In the genomic region with DNA sequence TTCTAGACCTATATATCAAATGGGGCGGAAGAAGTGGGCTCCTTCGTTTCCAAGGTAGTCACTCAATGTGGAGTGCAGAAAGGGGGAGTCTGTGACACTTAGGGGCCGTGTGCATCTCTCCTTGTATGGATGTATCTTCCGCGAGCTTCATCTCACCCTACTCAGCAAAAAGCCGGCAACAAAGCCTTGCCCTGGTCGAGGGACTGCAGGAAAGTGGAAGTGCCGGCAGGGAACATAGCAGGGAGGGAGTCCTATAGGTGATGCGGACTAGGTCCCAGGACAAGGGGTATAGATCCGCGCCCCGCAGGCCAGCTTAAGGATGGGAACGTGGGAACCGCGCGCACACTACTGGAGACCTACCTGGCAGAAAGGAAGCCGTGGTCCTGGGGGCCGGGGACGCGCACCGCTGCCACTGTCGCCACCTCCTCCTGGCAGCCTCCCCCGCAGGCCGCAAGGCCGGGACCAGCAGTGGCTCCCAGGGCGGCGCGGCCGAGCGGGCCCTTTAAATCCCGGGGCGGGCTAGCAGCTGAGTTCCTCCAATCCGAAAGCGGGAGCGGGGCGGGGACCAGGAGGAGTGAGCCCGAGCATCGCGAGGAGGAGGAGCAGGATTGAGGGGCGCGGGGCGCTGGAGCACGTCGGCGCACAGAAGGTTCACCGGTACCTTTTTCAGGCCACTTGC, we compare ENCODE assay signal across 8 mouse cellular contexts. TPM values are rescaled to one million over a fixed set of nuclear protein-coding genes. Genes with fewer than 3 reads are reported as not detected.
DNase-seq lines count a peak whose midpoint lies in the region; ATAC-seq and TF ChIP-seq lines count a peak whose summit lies in the region.

A gene (minus strand): TSS at position 511 of the 679 bp plus-strand sequence.

- H3K4me1 ChIP-seq in embryonic facial prominence, embryonic 14.5 days (ENCODE audit: control insufficient read depth, insufficient read depth, low read length), result no peaks in the 10 kb centered on the region
- no peaks in the 10 kb centered on the region for H3K4me1 ChIP-seq in kidney, adult 2 months (ENCODE audit: control insufficient read depth, insufficient read depth, low read length)
- peaks cover 3% of the 10 kb centered on the region; the same call in 1 of the 2 replicates for H3K4me1 ChIP-seq in limb, embryonic 13.5 days
- H3K4me1 ChIP-seq in midbrain, embryonic 14.5 days (ENCODE audit: control insufficient read depth, insufficient read depth, low read length), result peaks cover 2% of the 10 kb centered on the region; the same call in 1 of the 2 replicates

- H3K4me2 ChIP-seq in embryonic facial prominence, embryonic 14.5 days (ENCODE audit: low read depth, low read length), result peak within 1 kb of the TSS; percentile 64
- peak within 1 kb of the TSS; percentile 65 for H3K4me2 ChIP-seq in limb, embryonic 13.5 days (replicated peaks)
- H3K4me2 ChIP-seq in midbrain, embryonic 14.5 days (ENCODE audit: low read length), result peak within 1 kb of the TSS; percentile 58

- 20% methylated on average over 37 of the region's 46 CpGs for WGBS in embryonic facial prominence, embryonic 14.5 days
- WGBS in kidney, adult 2 months, result under 1% methylated on average over 37 of the region's 46 CpGs
- 15% methylated on average over 32 of the region's 46 CpGs for WGBS in limb, embryonic 13.5 days
- 13% methylated on average over 45 of the region's 46 CpGs for WGBS in midbrain, embryonic 14.5 days

- H3K9ac ChIP-seq in embryonic facial prominence, embryonic 14.5 days (ENCODE audit: low read depth, low read length), result peak within 1 kb of the TSS; percentile 68
- peak within 1 kb of the TSS; percentile 70 for H3K9ac ChIP-seq in limb, embryonic 13.5 days
- peak within 1 kb of the TSS; percentile 59 for H3K9ac ChIP-seq in midbrain, embryonic 14.5 days (replicated peaks; ENCODE audit: low read length)

- DNase-seq in CD4-positive, CD25-positive, alpha-beta regulatory T cell, adult 2 months (ENCODE audit: low read depth, low spot score), result peak; percentile 9
- DNase-seq in embryonic facial prominence, embryonic 14.5 days (ENCODE audit: low spot score), result peak; percentile 92
- peak; percentile 84 to 90 for DNase-seq in heart, adult 18-20 months
- peak; percentile 87 for DNase-seq in kidney, adult 2 months
- DNase-seq in midbrain, embryonic 14.5 days, result peak; percentile 90
- DNase-seq in spleen, postnatal 10 days (ENCODE audit: low spot score in 2 of 2), result peak; percentile 42 to 71

- H3K9me3 ChIP-seq in embryonic facial prominence, embryonic 14.5 days (ENCODE audit: control insufficient read depth, low read length), result no peaks in the 10 kb centered on the region
- H3K9me3 ChIP-seq in limb, embryonic 13.5 days, result no peaks in the 10 kb centered on the region
- no peaks in the 10 kb centered on the region for H3K9me3 ChIP-seq in midbrain, embryonic 14.5 days (ENCODE audit: control insufficient read depth, low read length)

- no peaks in the 10 kb centered on the region for H3K27me3 ChIP-seq in embryonic facial prominence, embryonic 14.5 days (replicated peaks; ENCODE audit: control insufficient read depth, insufficient read depth, low read length)
- no peaks in the 10 kb centered on the region for H3K27me3 ChIP-seq in kidney, adult 2 months (replicated peaks; ENCODE audit: control insufficient read depth, insufficient read depth, low read length)
- no peaks in the 10 kb centered on the region for H3K27me3 ChIP-seq in limb, embryonic 13.5 days
- H3K27me3 ChIP-seq in midbrain, embryonic 14.5 days (ENCODE audit: control insufficient read depth, insufficient read depth, low read length), result no peaks in the 10 kb centered on the region

- TF ChIP-seq POLR2A in kidney, adult 2 months (IDR thresholded peaks at IDR 0.05; ENCODE audit: low read depth, low read length), result no peak

- ATAC-seq in CD4-positive, CD25-positive, alpha-beta regulatory T cell, adult 4 months, result no peak
- ATAC-seq in embryonic facial prominence, embryonic 14.5 days (ENCODE audit: low read depth), result peak; percentile 97
- ATAC-seq in limb, embryonic 13.5 days (ENCODE audit: low FRiP score, low read depth), result peak; percentile 97
- peak; percentile 97 for ATAC-seq in midbrain, embryonic 14.5 days (ENCODE audit: low FRiP score, low TSS enrichment)

- no peaks in the 10 kb centered on the region for H3K36me3 ChIP-seq in embryonic facial prominence, embryonic 14.5 days (ENCODE audit: control insufficient read depth, insufficient read depth, low read length)
- H3K36me3 ChIP-seq in kidney, adult 2 months (ENCODE audit: control insufficient read depth, insufficient read depth, low read length), result no peaks in the 10 kb centered on the region
- H3K36me3 ChIP-seq in limb, embryonic 13.5 days, result no peaks in the 10 kb centered on the region
- 0 out of 2 replicates have a peak, but pooled peaks cover 3% of the 10 kb centered on the region for H3K36me3 ChIP-seq in midbrain, embryonic 14.5 days (ENCODE audit: control insufficient read depth, insufficient read depth, low read length)

- TF ChIP-seq CTCF in kidney, adult 2 months (conservative IDR thresholded peaks at IDR 0.05; ENCODE audit: insufficient read depth, insufficient read length, low read depth, low read length), result no peak

- H3K4me3 ChIP-seq in embryonic facial prominence, embryonic 14.5 days (ENCODE audit: low read depth, low read length), result peak within 1 kb of the TSS; percentile 51
- peak within 1 kb of the TSS; percentile 78 for H3K4me3 ChIP-seq in kidney, adult 2 months (ENCODE audit: insufficient read depth, low read depth, low read length)
- peak within 1 kb of the TSS; percentile 52 for H3K4me3 ChIP-seq in limb, embryonic 13.5 days
- H3K4me3 ChIP-seq in midbrain, embryonic 14.5 days (replicated peaks; ENCODE audit: low read depth, low read length), result peak within 1 kb of the TSS; percentile 52

- no peak within 1 kb of the TSS for H3K27ac ChIP-seq in embryonic facial prominence, embryonic 14.5 days (replicated peaks; ENCODE audit: low read depth, low read length)
- no peak within 1 kb of the TSS for H3K27ac ChIP-seq in kidney, adult 2 months (ENCODE audit: insufficient read depth, low read depth, low read length)
- H3K27ac ChIP-seq in limb, embryonic 13.5 days, result no peak within 1 kb of the TSS
- H3K27ac ChIP-seq in midbrain, embryonic 14.5 days (replicated peaks; ENCODE audit: low read depth, low read length), result peak within 1 kb of the TSS; percentile 66

RNA-seq across cellular contexts. Expression of the gene that starts here (rescaled TPM):
- polyA plus RNA-seq in CD4-positive, CD25-positive, alpha-beta regulatory T cell, adult 4 months (2017; shearing (Covaris generic)), result under 1 TPM; 0.30 to 0.33 TPM
- 9.0 and 10.9 TPM in 2 replicates for polyA plus RNA-seq in embryonic facial prominence, embryonic 14.5 days (2014; fragmentation: Nextera tagmentation; extraction: Ambion mirVana)
- 1 to 10 TPM; 2.0 to 3.0 TPM for total RNA-seq in heart, adult 18-20 months (2021)
- polyA plus RNA-seq in kidney, adult 2 months (2012; rRNA removed), result 20.7 and 24.8 TPM in 2 replicates
- polyA plus RNA-seq in limb, embryonic 13.5 days (2015; fragmentation: Nextera tagmentation; extraction: Ambion mirVana), result 13.2 TPM in 2 replicates
- polyA plus RNA-seq in midbrain, embryonic 14.5 days (2014; fragmentation: Nextera tagmentation; extraction: Ambion mirVana), result 45.5 and 50.4 TPM in 2 replicates

Comparison
In these comparisons a context has a peak if more than half of its experiments do, and no peak if none do; other contexts are left out.
1. DNase-seq: peak in every context shown above with its lines; median percentile 92 in embryonic facial prominence, embryonic 14.5 days; 90 in midbrain, embryonic 14.5 days; 87 in heart, adult 18-20 months; 87 in kidney, adult 2 months; 56 in spleen, postnatal 10 days; 9 in CD4-positive, CD25-positive, alpha-beta regulatory T cell, adult 2 months.